Mouse (Mus musculus) midbrain, embryonic 15.5 days (tissue): ENCODE results near the gene Gm10142. TPM values are rescaled to one million over a fixed set of nuclear protein-coding genes. Genes with fewer than 3 reads are reported as not detected.
"Not testable (repeated sequence)": the region's sequence is repeated elsewhere in the genome, so short reads cannot be mapped to it uniquely, and the experiment has no call there.

Experiments
- ATAC-seq: fragments of 200-750 bp; cut with Nextera tagmentation; replicated peaks from 2 replicates; pipeline ENCODE4 v1.8.0; 2017; ENCODE audit warnings: moderate TSS enrichment
- H3K27ac ChIP-seq: fragments of 300-500 bp; sonication (generic); 2 replicates; pipeline ENCODE4 v1.5.1; 2015; ENCODE audit warnings: mild to moderate bottlenecking, inconsistent platforms
- H3K27me3 ChIP-seq: fragments of 300-500 bp; sonication (generic); replicated peaks from 2 replicates; pipeline ENCODE4 v1.6.1; 2015; ENCODE audit warnings: inconsistent platforms
- H3K36me3 ChIP-seq: fragments of 300-500 bp; sonication (generic); replicated peaks from 2 replicates; pipeline ENCODE4 v1.6.1; 2015; ENCODE audit warnings: inconsistent platforms
- H3K4me1 ChIP-seq: fragments of 300-500 bp; sonication (generic); 2 replicates; pipeline ENCODE4 v1.6.1; 2015; ENCODE audit warnings: inconsistent platforms
- H3K4me2 ChIP-seq: fragments of 300-500 bp; sonication (generic); 2 replicates; pipeline ENCODE4 v1.6.1; 2015; ENCODE audit warnings: inconsistent platforms, mild to moderate bottlenecking, moderate library complexity
- H3K4me3 ChIP-seq: fragments of 300-500 bp; sonication (generic); 2 replicates; pipeline ENCODE4 v1.5.1; 2015; ENCODE audit warnings: mild to moderate bottlenecking, inconsistent platforms
- H3K9ac ChIP-seq: fragments of 300-500 bp; sonication (generic); 2 replicates; pipeline ENCODE4 v1.6.1; 2015; ENCODE audit warnings: mild to moderate bottlenecking, inconsistent platforms
- H3K9me3 ChIP-seq: fragments of 300-500 bp; sonication (generic); 2 replicates; pipeline ENCODE4 v1.6.1; 2016; ENCODE audit warnings: inconsistent platforms
- WGBS: fragments of 180-500 bp; shearing (Covaris S2); methylation state at CpG from one replicate; pipeline ENCODE4 v1.1.7; 2015; ENCODE audit warnings: mixed read lengths; 5-methylcytosine and 5-hydroxymethylcytosine counted together
- polyA plus RNA-seq: library from polyadenylated mRNA; unstranded; fragments of >200 nt; fragmentation: Nextera tagmentation; extraction: Ambion mirVana; gene quantifications from 2 replicates; pipeline ENCODE4 v1.2.1, GENCODE M21; 2015

Gm10142 gene
- polyA plus RNA-seq, 1 experiment from 2014 or later = not detected

GRCm38 (mm10) chr10:77751254-77751653 lies 35.6 kb downstream of the Gm10142 start, which contains the start of gene Gm9736:
Gene Gm9736, minus strand, starts transcription at chr10:77751354.
- H3K27me3 ChIP-seq, H3K4me1 ChIP-seq, H3K36me3 ChIP-seq, H3K9ac ChIP-seq, H3K4me3 ChIP-seq, H3K27ac ChIP-seq, H3K4me2 ChIP-seq, ATAC-seq, H3K9me3 ChIP-seq: not testable (repeated sequence)
- WGBS = 71% methylated on average over 1 of the region's 1 CpGs

- not testable (repeated sequence) for H3K4me2 ChIP-seq, H3K4me3 ChIP-seq, H3K4me1 ChIP-seq, H3K9me3 ChIP-seq, H3K9ac ChIP-seq, H3K27me3 ChIP-seq, ATAC-seq, H3K27ac ChIP-seq, H3K36me3 ChIP-seq
- WGBS = 62% methylated on average over 3 of the region's 3 CpGs
These were observed 36.7 kb downstream of the Gm10142 start for GRCm38 (mm10) chr10:77752312-77752711.

- no peak for ATAC-seq
- Histone ChIP-seq H3K27me3 (no peaks in the 10 kb centered on the region), H3K4me3 (no peak overlapping the region), H3K9ac (no peak overlapping the region), H3K27ac (no peak overlapping the region), H3K4me1 (no peaks in the 10 kb centered on the region), H3K4me2 (no peak overlapping the region), H3K36me3 (no peaks in the 10 kb centered on the region), H3K9me3 (no peaks in the 10 kb centered on the region)
These were observed 37.8 kb downstream of the Gm10142 start for GRCm38 (mm10) chr10:77753448-77753847.

- not testable (repeated sequence) for H3K4me2 ChIP-seq, H3K4me3 ChIP-seq, H3K9ac ChIP-seq, H3K9me3 ChIP-seq, H3K27ac ChIP-seq, ATAC-seq, H3K36me3 ChIP-seq, H3K4me1 ChIP-seq, H3K27me3 ChIP-seq
- 90% methylated on average over 1 of the region's 1 CpGs for WGBS
These were observed 44.0 kb downstream of the Gm10142 start, which contains the start of gene Gm3233 for GRCm38 (mm10) chr10:77759582-77759981. Gene Gm3233, minus strand, starts transcription at chr10:77759682.

Other genes starting within 250 kb of the Gm10142 start
- gene Fam207a, start 200.0 kb upstream of the Gm10142 start, polyA plus RNA-seq = 48.0 and 52.8 TPM in 2 replicates
- gene Itgb2, start 185.6 kb upstream of the Gm10142 start, polyA plus RNA-seq = 0.81 and 0.87 TPM in 2 replicates
- 68.6 and 72.0 TPM in 2 replicates for gene Pttg1ip, start 134.1 kb upstream of the Gm10142 start, polyA plus RNA-seq
- gene Sumo3, start 109.7 kb upstream of the Gm10142 start, polyA plus RNA-seq = 308 and 325 TPM in 2 replicates
- gene Gm49325, start 109.6 kb upstream of the Gm10142 start, polyA plus RNA-seq = 2.5 TPM in 1 of 2 replicates, not detected in the other
- 91.1 and 97.2 TPM in 2 replicates for gene Ube2g2, start 93.5 kb upstream of the Gm10142 start, polyA plus RNA-seq
- gene Tspear, start 29.2 kb upstream of the Gm10142 start, polyA plus RNA-seq = 1.5 and 1.7 TPM in 2 replicates
- gene Gm19402, start 25.1 kb upstream of the Gm10142 start, polyA plus RNA-seq = not detected in 2 replicates
- gene Gm9508, start 18.6 kb upstream of the Gm10142 start, polyA plus RNA-seq = not detected in 2 replicates
- not detected in 2 replicates for gene Gm10272, start 9.2 kb upstream of the Gm10142 start, polyA plus RNA-seq
- not detected in 2 replicates for gene Gm10024, start 4.3 kb upstream of the Gm10142 start, polyA plus RNA-seq
- gene Krtap12-1, start 4.8 kb downstream of the Gm10142 start, polyA plus RNA-seq = not detected in 2 replicates
- not detected in 2 replicates for gene Gm10100, start 10.7 kb downstream of the Gm10142 start, polyA plus RNA-seq
- not detected in 2 replicates for gene Gm18596, start 26.8 kb downstream of the Gm10142 start, polyA plus RNA-seq
- gene Gm9736, start 35.5 kb downstream of the Gm10142 start, polyA plus RNA-seq = not detected in 2 replicates
- not detected in 2 replicates for gene Gm3233, start 43.9 kb downstream of the Gm10142 start, polyA plus RNA-seq
- not detected in 2 replicates for gene Gm3238, start 55.5 kb downstream of the Gm10142 start, polyA plus RNA-seq
- gene Gm7138, start 61.1 kb downstream of the Gm10142 start, polyA plus RNA-seq = not detected in 2 replicates
- not detected in 2 replicates for gene Gm3250, start 66.7 kb downstream of the Gm10142 start, polyA plus RNA-seq
- not detected in 2 replicates for gene Gm7137, start 72.4 kb downstream of the Gm10142 start, polyA plus RNA-seq
- gene Gm9639, start 79.3 kb downstream of the Gm10142 start, polyA plus RNA-seq = not detected in 2 replicates
- gene Gm19668, start 83.3 kb downstream of the Gm10142 start, polyA plus RNA-seq = not detected in 2 replicates
- not detected in 2 replicates for gene Gm9507, start 96.0 kb downstream of the Gm10142 start, polyA plus RNA-seq
- not detected in 2 replicates for gene Gm2696, start 98.9 kb downstream of the Gm10142 start, polyA plus RNA-seq
- not detected in 2 replicates for gene Krtap10-4, start 111.3 kb downstream of the Gm10142 start, polyA plus RNA-seq
- not detected in 2 replicates for gene Krtap10-10, start 120.1 kb downstream of the Gm10142 start, polyA plus RNA-seq
- gene Gm36176, start 131.0 kb downstream of the Gm10142 start, polyA plus RNA-seq = not detected in 2 replicates
- not detected in 2 replicates for gene Gm10318, start 137.1 kb downstream of the Gm10142 start, polyA plus RNA-seq
- gene Gm3285, start 146.2 kb downstream of the Gm10142 start, polyA plus RNA-seq = not detected in 2 replicates
- gene Lrrc3, start 186.7 kb downstream of the Gm10142 start, polyA plus RNA-seq = 24.2 and 24.3 TPM in 2 replicates